Mouse (Mus musculus): ENCODE results near the gene Psmg3.

DNA sequence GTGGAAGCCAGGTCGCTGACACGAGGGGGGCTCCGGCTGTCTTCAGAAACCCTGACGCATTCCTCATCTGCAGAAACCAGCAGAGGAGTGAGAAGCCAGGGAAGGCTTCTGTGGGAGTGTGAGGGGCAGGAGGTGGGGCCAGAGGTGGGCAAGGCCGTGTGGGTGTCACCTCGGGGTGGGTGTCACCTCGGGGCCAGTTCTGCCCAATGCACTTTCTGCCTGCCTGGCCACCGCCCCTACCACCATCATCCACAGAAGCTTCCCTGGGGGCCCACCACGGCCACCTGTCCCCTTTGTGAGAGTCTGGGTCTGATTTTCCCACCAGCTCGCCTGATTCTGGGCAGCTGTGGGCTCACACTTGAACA is 13.6 kb downstream of the Psmg3 start:
- TF ChIP-seq POLR2A (IDR thresholded peaks at IDR 0.05; ENCODE audit: low read depth, low read length) (no peak), CTCF (conservative IDR thresholded peaks at IDR 0.05; ENCODE audit: insufficient read depth, insufficient read length, low read depth, low read length) (no peak)

Data from kidney, adult 2 months (tissue).